Mouse (Mus musculus) adrenal gland, adult 2 months (tissue): ENCODE measurements around the gene Lrrc66. TPM values are rescaled to one million over a fixed set of nuclear protein-coding genes. Genes with fewer than 3 reads are reported as not detected.

ENCODE experiments used
- DNase-seq: peaks from one replicate; pipeline ENCODE4 v3.0.0; 2021
- polyA plus RNA-seq: library from polyadenylated mRNA; depleted of rRNA; stranded (reverse); fragments of >200 nt; gene quantifications from 2 replicates; pipeline ENCODE4 v1.2.3, GENCODE M21; 2012; rRNA removed
- total RNA-seq, 2 experiments: library from RNA; stranded (reverse); gene quantifications; 2 replicates each; pipeline ENCODE4 v1.2.3; 2021

Gene Lrrc66
- total and polyA plus RNA-seq, 3 experiments, result not detected

DNA sequence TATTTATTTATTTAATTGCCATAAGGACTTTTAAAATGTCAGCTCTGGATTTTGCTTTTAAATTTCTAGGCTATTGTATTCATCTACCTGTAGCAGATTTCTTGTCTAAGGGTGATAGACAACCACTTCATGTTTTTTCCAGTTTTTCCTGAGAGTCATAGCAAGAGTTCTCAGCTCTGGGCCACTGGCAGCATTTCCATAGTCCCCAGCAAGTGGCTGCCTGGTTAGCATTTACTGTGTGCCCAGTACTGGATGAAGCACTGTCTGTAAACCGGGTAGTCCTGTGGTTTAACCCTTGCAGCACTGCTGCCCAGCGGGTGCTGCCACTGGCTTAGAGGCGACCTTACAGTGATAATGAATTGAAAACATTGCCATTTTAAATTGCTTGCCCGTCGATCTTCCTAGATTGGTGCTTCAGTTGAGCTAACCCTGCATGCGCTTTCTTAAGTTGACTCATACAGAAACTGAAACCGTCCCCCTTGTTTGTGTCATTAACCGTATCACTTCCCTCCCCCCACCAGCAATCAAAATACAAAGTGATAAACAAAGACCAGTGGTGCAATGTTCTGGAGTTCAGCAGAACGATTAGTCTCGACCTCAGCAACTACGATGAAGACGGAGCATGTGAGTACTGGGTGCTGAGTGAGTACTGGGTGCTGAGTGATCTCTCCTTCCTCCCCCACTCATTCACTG is 75.4 kb downstream of the Lrrc66 start:
- DNase-seq, result no peak

Other genes starting within 250 kb of the Lrrc66 start
- under 1 TPM in 1 of 2 experiments, not detected in 1; 0.14 TPM for gene Cwh43, start 226.5 kb downstream of the Lrrc66 start, total RNA-seq
- gene Cwh43, start 226.5 kb downstream of the Lrrc66 start, polyA plus RNA-seq, result not detected in 2 replicates
- 10 to 100 TPM; 39.8 to 49.4 TPM for gene Dcun1d4, start 151.5 kb downstream of the Lrrc66 start, total RNA-seq
- 2.3 and 3.5 TPM in 2 replicates for gene Dcun1d4, start 151.5 kb downstream of the Lrrc66 start, polyA plus RNA-seq
- 10 to 100 TPM; 21.0 to 22.3 TPM for gene Sgcb, start 15.3 kb upstream of the Lrrc66 start, total RNA-seq
- gene Sgcb, start 15.3 kb upstream of the Lrrc66 start, polyA plus RNA-seq, result 4.4 and 4.9 TPM in 2 replicates
- gene Spata18, start 18.9 kb upstream of the Lrrc66 start, total RNA-seq, result not detected
- gene Spata18, start 18.9 kb upstream of the Lrrc66 start, polyA plus RNA-seq, result not detected in 2 replicates